Mouse (Mus musculus) hindbrain, embryonic 12.5 days (tissue): ENCODE measurements at regions not wholly inside any gene's neighbourhood (a gene's known extent, or its start where the extent isn't known, plus 50 kb on each side); places are given as distances from the start of the nearest gene placed in this dataset.
"Not testable (repeated sequence)": the region's sequence is repeated elsewhere in the genome, so short reads cannot be mapped to it uniquely, and the experiment has no call there.

Source experiments
- ATAC-seq: fragments of 200-750 bp; cut with Nextera tagmentation; 2 replicates; pipeline ENCODE4 v1.8.0; 2017; ENCODE audit warnings: moderate TSS enrichment; ENCODE audit not compliant: low FRiP score
- H3K27ac ChIP-seq: fragments of 300-500 bp; sonication (generic); 2 replicates; pipeline ENCODE4 v1.5.1; 2016; ENCODE audit warnings: mild to moderate bottlenecking
- H3K27me3 ChIP-seq: fragments of 300-500 bp; sonication (generic); 2 replicates; pipeline ENCODE4 v1.6.1; 2016; ENCODE audit warnings: mild to moderate bottlenecking
- H3K36me3 ChIP-seq: fragments of 300-500 bp; sonication (generic); 2 replicates; pipeline ENCODE4 v1.6.1; 2016; ENCODE audit warnings: mild to moderate bottlenecking
- H3K4me1 ChIP-seq: fragments of 300-500 bp; sonication (generic); 2 replicates; pipeline ENCODE4 v1.6.1; 2016
- H3K4me2 ChIP-seq: fragments of 300-500 bp; sonication (generic); replicated peaks from 2 replicates; pipeline ENCODE4 v1.6.1; 2016; ENCODE audit warnings: mild to moderate bottlenecking
- H3K4me3 ChIP-seq: fragments of 300-500 bp; sonication (generic); 2 replicates; pipeline ENCODE4 v1.5.1; 2016; ENCODE audit warnings: mild to moderate bottlenecking
- H3K9ac ChIP-seq: fragments of 300-500 bp; sonication (generic); 2 replicates; pipeline ENCODE4 v1.6.1; 2016; ENCODE audit warnings: mild to moderate bottlenecking, moderate library complexity
- H3K9me3 ChIP-seq: fragments of 300-500 bp; sonication (generic); replicated peaks from 2 replicates; pipeline ENCODE4 v1.6.1; 2016; ENCODE audit warnings: mild to moderate bottlenecking
- WGBS: fragments of 180-500 bp; shearing (Covaris S2); methylation state at CpG from one replicate; pipeline ENCODE4 v1.1.7; 2016; 5-methylcytosine and 5-hydroxymethylcytosine counted together

GRCm38 (mm10) chr17:4887331-4887730, 106.8 kb upstream of the Arid1b start:
- not testable (repeated sequence) for H3K4me1 ChIP-seq, ATAC-seq, H3K9ac ChIP-seq, H3K36me3 ChIP-seq, H3K4me2 ChIP-seq, H3K9me3 ChIP-seq, H3K4me3 ChIP-seq, H3K27me3 ChIP-seq, H3K27ac ChIP-seq
- WGBS: 90% methylated on average over 12 of the region's 12 CpGs

GRCm38 (mm10) chr17:4889577-4889976, 104.6 kb upstream of the Arid1b start:
- no peaks in the 10 kb centered on the region for H3K4me1 ChIP-seq
- no peaks in the 10 kb centered on the region for H3K9me3 ChIP-seq
- no peak overlapping the region for H3K9ac ChIP-seq
- no peak overlapping the region for H3K27ac ChIP-seq
- H3K27me3 ChIP-seq: no peaks in the 10 kb centered on the region
- no peaks in the 10 kb centered on the region for H3K36me3 ChIP-seq
- WGBS: 58% methylated on average over 2 of the region's 2 CpGs
- no peak overlapping the region for H3K4me3 ChIP-seq
- no peak for ATAC-seq
- no peak overlapping the region for H3K4me2 ChIP-seq

- Histone ChIP-seq H3K36me3 (no peaks in the 10 kb centered on the region), H3K4me2 (no peak overlapping the region), H3K9me3 (no peaks in the 10 kb centered on the region), H3K27me3 (no peaks in the 10 kb centered on the region), H3K9ac (no peak overlapping the region), H3K27ac (no peak overlapping the region), H3K4me3 (no peak overlapping the region), H3K4me1 (no peaks in the 10 kb centered on the region)
- WGBS: 90% methylated on average over 1 of the region's 1 CpGs
- no peak for ATAC-seq
These were observed 104.0 kb upstream of the Arid1b start for GRCm38 (mm10) chr17:4890131-4890530.

GRCm38 (mm10) chr17:4891576-4891975, 102.6 kb upstream of the Arid1b start:
- Histone ChIP-seq H3K9ac (no peak overlapping the region), H3K27me3 (no peaks in the 10 kb centered on the region), H3K27ac (no peak overlapping the region), H3K4me3 (no peak overlapping the region), H3K9me3 (no peaks in the 10 kb centered on the region), H3K4me1 (no peaks in the 10 kb centered on the region), H3K4me2 (no peak overlapping the region), H3K36me3 (no peaks in the 10 kb centered on the region)
- ATAC-seq: no peak
- WGBS: 91% methylated on average over 8 of the region's 8 CpGs

- H3K27me3 ChIP-seq, ATAC-seq, H3K27ac ChIP-seq, H3K36me3 ChIP-seq, H3K9me3 ChIP-seq, H3K4me1 ChIP-seq, H3K4me3 ChIP-seq, H3K4me2 ChIP-seq, H3K9ac ChIP-seq: not testable (repeated sequence)
- WGBS: 88% methylated on average over 10 of the region's 10 CpGs
These were observed 99.3 kb upstream of the Arid1b start for GRCm38 (mm10) chr17:4894756-4895330.

- Histone ChIP-seq H3K27me3 (no peaks in the 10 kb centered on the region), H3K27ac (no peak overlapping the region), H3K4me1 (peaks cover 7% of the 10 kb centered on the region), H3K36me3 (no peaks in the 10 kb centered on the region), H3K9me3 (no peaks in the 10 kb centered on the region), H3K4me2 (no peak overlapping the region), H3K9ac (no peak overlapping the region), H3K4me3 (no peak overlapping the region)
- ATAC-seq: no peak
- 86% methylated on average over 3 of the region's 3 CpGs for WGBS
These were observed 91.0 kb upstream of the Arid1b start for GRCm38 (mm10) chr17:4903129-4903528.

- Histone ChIP-seq H3K4me2 (peak overlapping the region; percentile 68), H3K36me3 (no peaks in the 10 kb centered on the region), H3K9ac (no peak overlapping the region)
These were observed 87.6 kb upstream of the Arid1b start for GRCm38 (mm10) chr17:4906504-4906903.

GRCm38 (mm10) chr17:4907181-4907752, 86.9 kb upstream of the Arid1b start:
- peak; percentile 74 for ATAC-seq
- Histone ChIP-seq H3K4me1 (peaks cover 13% of the 10 kb centered on the region), H3K27ac (peak overlapping the region; percentile 99), H3K9ac (peak overlapping the region; percentile 28; the same call in 1 of the 2 replicates), H3K9me3 (no peaks in the 10 kb centered on the region), H3K27me3 (no peaks in the 10 kb centered on the region), H3K36me3 (no peaks in the 10 kb centered on the region), H3K4me3 (peak overlapping the region; percentile 48), H3K4me2 (peak overlapping the region; percentile 68)
- WGBS: under 1% methylated on average over 13 of the region's 14 CpGs

More at GRCm38 (mm10) chr17:4906504-4906903, 87.6 kb upstream of the Arid1b start:
- Histone ChIP-seq H3K27me3 (no peaks in the 10 kb centered on the region), H3K9me3 (no peaks in the 10 kb centered on the region), H3K4me1 (peaks cover 13% of the 10 kb centered on the region), H3K4me3 (no peak overlapping the region), H3K27ac (peak overlapping the region; percentile 99)
- no peak for ATAC-seq
- WGBS: 27% methylated on average over 3 of the region's 3 CpGs

- H3K4me1 ChIP-seq: peaks cover 13% of the 10 kb centered on the region
- WGBS: under 1% methylated on average over 67 of the region's 85 CpGs
- ATAC-seq: peak; percentile 93
- peak overlapping the region; percentile 99 for H3K27ac ChIP-seq
- no peaks in the 10 kb centered on the region for H3K27me3 ChIP-seq
- H3K4me3 ChIP-seq: peak overlapping the region; percentile 48
- H3K36me3 ChIP-seq: no peaks in the 10 kb centered on the region
- no peaks in the 10 kb centered on the region for H3K9me3 ChIP-seq
- H3K4me2 ChIP-seq: peak overlapping the region; percentile 68
- peak overlapping the region; percentile 76 for H3K9ac ChIP-seq
These were observed 86.1 kb upstream of the Arid1b start for GRCm38 (mm10) chr17:4907841-4908571.

- 1% methylated on average over 17 of the region's 17 CpGs for WGBS
- Histone ChIP-seq H3K9ac (peak overlapping the region; percentile 76), H3K4me1 (peaks cover 13% of the 10 kb centered on the region), H3K9me3 (no peaks in the 10 kb centered on the region), H3K27me3 (no peaks in the 10 kb centered on the region), H3K4me3 (peak overlapping the region; percentile 48), H3K27ac (peak overlapping the region; percentile 99), H3K36me3 (no peaks in the 10 kb centered on the region), H3K4me2 (peak overlapping the region; percentile 68)
- ATAC-seq: peak; percentile 49
These were observed 85.6 kb upstream of the Arid1b start for GRCm38 (mm10) chr17:4908572-4908965.

- 82% methylated on average over 5 of the region's 5 CpGs for WGBS
- H3K27me3 ChIP-seq: no peaks in the 10 kb centered on the region
- no peak overlapping the region for H3K27ac ChIP-seq
- H3K9me3 ChIP-seq: no peaks in the 10 kb centered on the region
- no peak for ATAC-seq
- H3K9ac ChIP-seq: no peak overlapping the region
- no peak overlapping the region for H3K4me3 ChIP-seq
- H3K4me1 ChIP-seq: peaks cover 13% of the 10 kb centered on the region
- H3K36me3 ChIP-seq: no peaks in the 10 kb centered on the region
- H3K4me2 ChIP-seq: no peak overlapping the region
These were observed 84.0 kb upstream of the Arid1b start for GRCm38 (mm10) chr17:4910182-4910581.

- ATAC-seq: no peak
These were observed 81.1 kb upstream of the Arid1b start for GRCm38 (mm10) chr17:4913001-4913400.

More at GRCm38 (mm10) chr17:4913001-4913400, 81.1 kb upstream of the Arid1b start:
- H3K36me3 ChIP-seq: no peaks in the 10 kb centered on the region
- no peaks in the 10 kb centered on the region for H3K9me3 ChIP-seq
- no peak overlapping the region for H3K9ac ChIP-seq
- H3K27me3 ChIP-seq: no peaks in the 10 kb centered on the region
- 82% methylated on average over 4 of the region's 4 CpGs for WGBS
- H3K4me1 ChIP-seq: peaks cover 6% of the 10 kb centered on the region
- no peak overlapping the region for H3K27ac ChIP-seq
- no peak overlapping the region for H3K4me3 ChIP-seq
- H3K4me2 ChIP-seq: no peak overlapping the region
